Mouse (Mus musculus) brain, embryonic 14.5 days (tissue): ENCODE results near the gene Scube2. TPM values are rescaled to one million over a fixed set of nuclear protein-coding genes. Genes with fewer than 3 reads are reported as not detected.

Experiments used
- DNase-seq: peaks from one replicate; pipeline ENCODE4 v3.0.0-alpha.2; 2011; ENCODE audit warnings: low read depth
- CTCF ChIP-seq: fragments of 200-500 bp; IDR thresholded peaks from 2 replicates; pipeline ENCODE4 v1.5.1; 2012; ENCODE audit warnings: inconsistent platforms, mild to moderate bottlenecking, moderate library complexity, borderline replicate concordance; ENCODE audit not compliant: insufficient read depth, insufficient read length; ENCODE audit errors: extremely low read depth
- POLR2A ChIP-seq: fragments of 200-500 bp; IDR thresholded peaks from 2 replicates; pipeline ENCODE4 v1.6.1; 2012; ENCODE audit warnings: mild to moderate bottlenecking, inconsistent platforms, borderline replicate concordance; ENCODE audit not compliant: poor library complexity, insufficient read depth, insufficient read length, severe bottlenecking; ENCODE audit errors: extremely low read depth
- polyA plus RNA-seq: library from polyadenylated mRNA; depleted of rRNA; stranded (reverse); fragments of >200 nt; gene quantifications from 2 replicates; pipeline ENCODE4 v1.2.3, GENCODE M21; 2012

Gene Scube2
- polyA plus RNA-seq, 1 experiment, result 1.5 TPM

DNA sequence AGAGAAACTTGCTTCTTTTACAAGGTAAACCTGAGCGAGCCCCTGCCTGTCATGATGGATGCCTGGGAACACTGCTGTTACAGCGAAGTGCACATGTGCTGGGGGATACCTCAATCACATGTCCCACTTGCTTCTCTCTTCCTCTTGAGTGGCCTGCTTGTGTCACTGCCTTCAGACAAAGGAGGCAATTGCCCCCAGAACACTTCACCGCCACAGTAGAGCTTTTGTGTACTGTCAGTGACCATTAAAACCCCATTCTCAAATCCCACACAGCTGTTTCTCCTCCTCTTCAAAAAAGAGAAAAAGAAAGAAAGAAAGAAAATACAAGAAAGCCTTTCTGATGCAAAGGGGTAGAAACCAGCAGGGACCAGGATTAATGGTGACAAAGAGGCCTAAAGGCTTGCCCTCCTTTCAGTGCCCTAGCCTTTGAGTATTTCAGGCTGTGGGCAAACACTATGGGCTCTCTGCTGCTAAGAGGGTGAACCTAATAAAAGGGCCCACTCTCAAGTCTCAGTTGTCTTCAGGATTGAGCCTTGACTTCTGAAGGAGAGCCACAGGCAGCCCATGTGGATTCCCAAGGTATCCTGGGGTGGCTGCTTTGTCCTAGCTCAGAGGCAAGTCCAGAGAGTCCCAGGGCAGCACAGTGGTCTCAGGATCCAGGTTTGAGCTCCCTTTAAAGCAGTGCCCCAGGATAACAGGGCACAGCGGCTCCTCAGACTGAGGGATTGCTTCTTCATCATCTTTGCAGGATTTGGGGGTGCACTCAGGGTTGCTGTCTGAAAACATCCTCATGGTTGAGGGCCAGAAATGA, 51.9 kb downstream of the Scube2 start:
- peak; percentile 77 for DNase-seq
- TF ChIP-seq POLR2A (no peak), CTCF (no peak)

DNA sequence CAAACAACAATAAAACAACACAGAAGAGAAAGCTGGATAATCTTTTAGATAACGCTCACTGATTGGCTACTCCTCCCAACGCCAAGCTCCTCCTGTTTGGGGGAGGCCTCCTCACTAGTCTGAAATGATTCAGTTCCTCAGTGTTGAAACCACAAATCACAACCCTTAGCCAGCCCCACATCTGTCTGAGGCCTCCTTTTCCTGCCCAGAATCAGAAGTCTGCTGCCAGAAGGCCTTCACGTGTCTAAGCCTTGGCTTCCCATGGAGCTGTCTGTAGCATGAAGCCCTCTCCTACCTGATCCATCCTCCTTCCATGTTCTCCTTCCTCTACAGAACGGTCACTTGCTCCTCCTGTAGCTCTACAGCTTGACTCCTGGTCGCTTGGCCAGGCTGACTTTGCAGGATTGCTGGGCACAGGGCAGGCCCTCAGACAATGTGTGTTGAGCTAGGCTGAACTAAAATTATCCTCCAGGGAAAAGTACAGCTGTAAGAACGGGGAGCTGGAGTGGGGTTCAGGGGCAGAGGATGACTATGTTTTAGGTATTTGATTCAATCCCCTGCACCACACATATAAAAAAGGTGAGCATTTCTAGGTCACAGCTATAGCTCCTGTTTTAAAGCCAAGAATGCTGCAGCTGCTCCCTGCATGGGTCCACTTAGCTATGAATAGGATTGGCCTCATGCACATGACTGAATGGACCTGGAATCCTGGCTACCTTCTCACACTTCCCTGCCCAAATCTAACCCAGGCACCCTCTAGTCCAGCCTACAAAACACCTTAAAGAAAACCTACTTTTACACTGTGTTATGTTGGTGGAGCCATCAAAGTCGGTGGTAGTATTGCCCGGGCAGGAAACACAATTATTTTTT, 57.6 kb downstream of the Scube2 start:
- DNase-seq, result no peak
- TF ChIP-seq CTCF (no peak), POLR2A (no peak)

DNA sequence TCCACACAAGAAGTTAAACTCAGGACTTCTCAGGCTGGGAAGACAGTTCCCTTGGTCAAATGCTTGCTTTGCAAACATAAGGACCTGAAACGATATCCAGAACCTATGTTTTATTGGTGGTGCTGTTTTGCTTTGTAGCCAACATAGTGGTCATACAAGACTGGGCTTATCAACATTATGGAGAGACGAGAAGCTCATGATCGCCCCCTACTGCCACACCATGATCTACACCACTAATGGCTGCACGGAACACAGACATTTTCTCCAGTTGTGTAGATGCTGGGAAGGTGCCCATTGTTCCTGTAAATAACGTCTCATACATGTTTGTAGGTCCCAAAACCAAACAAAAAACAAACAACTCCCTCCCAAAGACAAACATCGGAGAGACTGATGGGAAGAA, 60.6 kb downstream of the Scube2 start:
- no peak for DNase-seq
- TF ChIP-seq CTCF, result peak; percentile 33; the same call in 1 of the 2 replicates
- no peak for TF ChIP-seq POLR2A

DNA sequence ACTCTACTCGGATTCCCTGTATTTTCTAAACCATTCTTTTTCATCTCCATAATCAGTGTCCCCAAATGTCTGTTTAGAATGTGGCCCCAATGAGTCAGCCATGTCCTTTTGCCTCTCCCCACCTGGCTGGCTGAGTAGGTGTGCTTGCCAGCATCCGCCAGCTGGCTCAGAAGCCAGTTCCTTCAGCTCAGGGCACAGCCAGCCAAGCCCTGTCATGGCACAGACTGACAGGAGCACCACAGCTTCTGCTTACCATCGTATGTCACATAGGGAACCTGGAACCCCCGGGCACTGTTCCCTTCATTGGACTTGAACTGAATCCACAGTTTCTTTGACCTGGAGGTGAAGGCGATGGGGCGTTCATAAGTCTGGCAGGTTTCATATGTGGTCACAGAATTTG, 61.1 kb downstream of the Scube2 start:
- TF ChIP-seq POLR2A, result no peak
- TF ChIP-seq CTCF, result no peak

DNA sequence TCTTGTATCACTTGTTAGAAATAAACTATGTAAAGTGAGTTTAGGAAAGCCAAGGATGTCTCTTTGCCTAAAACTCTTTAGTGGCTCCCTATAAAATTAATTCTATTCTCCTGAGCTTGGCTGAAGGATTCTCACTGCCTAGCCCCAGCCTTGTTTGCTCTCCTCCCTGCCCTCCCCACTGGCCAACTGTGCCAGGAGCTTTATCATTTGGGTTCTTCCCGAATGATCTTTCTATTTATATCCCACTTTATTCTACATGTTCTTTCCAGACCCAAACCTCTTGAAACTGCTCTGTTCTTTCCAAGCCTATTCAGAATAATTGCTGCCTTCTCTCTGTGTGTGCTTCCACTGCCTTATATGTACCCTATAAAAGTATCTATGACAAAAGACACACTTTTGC, 62.0 kb downstream of the Scube2 start:
- TF ChIP-seq POLR2A, result no peak
- TF ChIP-seq CTCF, result no peak
- no peak for DNase-seq

More for the DNA sequence above, 61.1 kb downstream of the Scube2 start:
- DNase-seq, result no peak

DNA sequence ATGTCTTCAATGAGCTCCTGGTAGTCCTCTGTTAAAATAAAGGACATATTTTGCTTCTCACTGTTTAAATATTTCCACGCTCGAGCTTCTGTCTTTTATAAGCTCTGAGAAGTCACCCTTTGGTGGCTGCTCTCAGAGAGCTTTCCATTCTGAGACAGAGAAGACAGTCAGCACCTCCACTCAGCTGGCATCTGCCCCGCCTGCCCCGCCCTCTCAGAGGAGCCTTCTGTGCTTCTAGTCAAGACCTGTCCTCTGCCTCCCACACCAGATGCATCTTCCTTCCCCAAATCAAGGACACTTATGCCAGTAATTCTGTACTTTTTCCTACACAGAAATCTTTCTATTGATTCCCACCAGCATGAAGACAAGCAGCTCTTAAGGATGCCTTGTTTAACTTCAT, 64.9 kb downstream of the Scube2 start:
- no peak for TF ChIP-seq POLR2A
- no peak for TF ChIP-seq CTCF
- no peak for DNase-seq

DNA sequence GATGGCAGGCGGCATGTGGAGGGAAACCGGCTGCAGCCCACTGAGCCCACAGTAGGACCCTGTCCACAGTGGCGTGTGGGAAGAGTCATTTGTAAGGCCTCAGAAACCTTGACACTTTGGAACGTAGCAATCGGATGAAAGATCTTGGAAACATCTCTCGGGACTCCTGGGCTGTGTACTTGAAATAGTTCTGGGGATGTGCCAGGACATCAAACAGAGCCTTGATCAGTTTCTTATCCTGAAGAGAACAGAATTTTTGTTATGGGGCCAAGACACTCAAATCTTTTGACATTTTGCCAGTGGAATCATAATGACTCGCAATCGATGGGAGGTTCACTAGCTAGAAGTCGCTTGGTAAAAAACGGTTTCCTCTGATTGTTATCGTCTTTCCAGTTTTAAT, 66.3 kb downstream of the Scube2 start:
- TF ChIP-seq CTCF (no peak), POLR2A (no peak)
- DNase-seq, result peak; percentile 52

DNA sequence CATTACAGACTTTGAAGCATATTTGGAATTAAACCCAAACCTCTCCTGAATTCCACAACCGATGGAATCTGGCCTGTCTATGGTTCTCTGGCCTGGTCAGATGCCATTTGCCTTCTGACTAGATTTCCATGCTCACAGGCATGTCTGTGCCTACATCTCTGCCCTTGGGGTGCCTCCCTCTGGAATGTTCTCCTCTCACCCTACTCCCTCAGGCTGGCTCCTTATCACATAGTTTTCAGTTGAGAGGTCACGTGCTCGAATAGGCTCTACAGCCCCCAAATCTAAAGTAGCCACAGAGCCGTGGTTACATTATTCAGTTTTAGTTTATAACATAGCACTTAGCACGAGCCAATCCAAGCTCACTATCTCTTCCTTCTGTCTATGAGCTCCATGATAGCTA, 69.9 kb downstream of the Scube2 start:
- DNase-seq, result no peak

DNA sequence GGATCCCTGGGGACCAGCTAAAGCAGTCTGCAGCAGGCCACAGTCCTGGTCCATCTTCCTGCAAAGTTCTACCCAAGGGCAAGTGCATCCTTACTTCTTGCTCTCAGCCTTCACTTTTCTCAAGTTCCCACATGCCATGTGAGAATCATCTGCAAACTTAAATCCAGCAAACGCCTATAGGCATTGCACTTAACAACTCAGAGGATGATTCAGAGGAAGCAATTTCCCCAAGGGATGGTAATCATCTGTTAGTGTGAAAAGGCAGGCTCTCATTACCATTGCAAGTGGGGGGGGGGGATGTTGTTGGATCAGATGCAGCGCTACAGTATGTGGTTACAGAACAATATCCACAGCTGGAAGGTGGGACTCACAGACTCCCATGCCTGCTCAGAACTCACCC, 70.9 kb downstream of the Scube2 start:
- DNase-seq, result peak; percentile 22
- TF ChIP-seq CTCF (no peak), POLR2A (no peak)

More for the DNA sequence above, 69.9 kb downstream of the Scube2 start:
- TF ChIP-seq CTCF, result no peak
- TF ChIP-seq POLR2A, result no peak

DNA sequence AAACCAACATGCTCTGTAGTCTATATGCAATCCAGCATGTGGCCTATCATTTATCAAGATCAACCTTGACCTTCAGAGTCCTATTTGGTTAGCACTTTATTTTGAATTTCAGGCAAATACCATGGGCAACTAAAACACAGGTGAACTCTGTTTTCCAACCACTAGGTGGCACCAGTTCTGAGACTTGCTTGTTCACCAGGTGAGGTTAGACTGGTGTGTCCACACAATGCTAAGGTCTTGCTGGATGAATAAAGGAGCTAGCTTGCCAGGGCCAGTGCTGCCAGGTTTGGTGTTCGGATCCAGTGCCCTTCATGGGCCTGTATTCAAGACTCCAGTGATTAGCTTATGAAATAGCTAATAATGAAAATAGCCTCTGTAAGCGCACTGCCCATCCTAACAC, 72.7 kb downstream of the Scube2 start:
- DNase-seq, result peak; percentile 77

DNA sequence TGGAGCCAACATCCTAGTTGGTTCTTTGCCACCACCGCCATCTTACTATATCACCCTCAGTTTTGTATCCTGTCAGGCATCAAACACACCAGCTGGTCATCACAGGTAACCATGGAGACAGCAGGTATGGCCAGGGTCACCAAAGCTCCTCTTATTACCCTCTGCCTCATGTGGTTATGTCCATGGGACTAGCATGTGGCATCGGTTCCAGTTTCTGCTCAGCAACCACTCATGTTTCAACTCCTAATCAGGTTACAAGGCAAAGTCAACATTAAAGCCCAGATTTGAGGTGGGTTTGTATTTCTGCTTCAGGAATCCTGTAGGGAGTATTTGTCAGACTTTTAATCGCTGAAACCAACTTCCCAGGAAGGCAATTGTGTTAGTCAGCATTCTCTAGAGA, 74.7 kb downstream of the Scube2 start:
- TF ChIP-seq POLR2A (no peak), CTCF (no peak)
- no peak for DNase-seq

More for the DNA sequence above, 72.7 kb downstream of the Scube2 start:
- TF ChIP-seq POLR2A (no peak), CTCF (peak; percentile 69; the same call in 1 of the 2 replicates)
